ENCODE assay signal across 19 mouse cellular contexts in the genomic region with DNA sequence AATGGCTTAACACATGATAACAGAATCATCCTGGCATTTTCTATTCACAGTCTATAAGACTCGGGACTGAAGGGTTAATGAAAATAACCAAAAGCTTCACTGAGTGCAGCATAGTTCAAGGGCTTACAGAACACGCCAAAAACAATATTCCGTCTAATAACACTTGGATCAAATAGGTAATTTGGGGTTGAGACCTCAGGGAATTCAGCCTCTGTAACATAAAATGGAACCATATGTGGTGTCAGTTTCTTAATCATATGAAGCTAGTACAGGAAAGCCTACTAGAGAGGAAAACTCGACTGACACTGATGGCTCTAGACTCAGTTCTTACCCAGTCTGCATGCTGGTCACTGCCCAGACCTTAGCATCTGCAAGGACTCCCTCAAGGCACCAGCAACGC.
DNase-seq lines count a peak whose midpoint lies in the region; ATAC-seq and TF ChIP-seq lines count a peak whose summit lies in the region.
"Had no signal": no experiment of that assay in that cellular context is flagged by ENCODE, and none has a peak within 500 bp of the region (broad histone marks: within the 10 kb centered on the region; RNA-seq: fewer than 3 reads in every experiment).

No protein-coding gene starts in this region.

- H3K9me3 ChIP-seq in embryonic facial prominence, embryonic 11.5 days (replicated peaks; ENCODE audit: control insufficient read depth, low read length) = no peaks in the 10 kb centered on the region
- H3K9me3 ChIP-seq: heart, embryonic 15.5 days; liver, embryonic 12.5 days; midbrain, embryonic 15.5 days had no signal

- no peak for TF ChIP-seq CTCF in gastrocnemius, adult 2 months (IDR thresholded peaks at IDR 0.05)

- H3K27ac ChIP-seq in gastrocnemius, adult 2 months = peak overlapping the region; percentile 31; the same call in 1 of the 2 replicates
- H3K27ac ChIP-seq in embryonic facial prominence, embryonic 11.5 days (replicated peaks; ENCODE audit: low read depth, low read length) = no peak overlapping the region
- H3K27ac ChIP-seq: heart, embryonic 15.5 days; liver, embryonic 12.5 days; midbrain, embryonic 15.5 days had no signal

- WGBS in embryonic facial prominence, embryonic 11.5 days = 34% methylated on average over 5 of the region's 5 CpGs

- no peaks in the 10 kb centered on the region for H3K4me1 ChIP-seq in embryonic facial prominence, embryonic 11.5 days (ENCODE audit: control insufficient read depth, insufficient read depth, low read length)
- H3K4me1 ChIP-seq: heart, embryonic 15.5 days; liver, embryonic 12.5 days; megakaryocyte, embryonic 14.5 days; midbrain, embryonic 15.5 days had no signal

- intact Hi-C loops in gastrocnemius, adult 2 months (cut with DNase I) = no loop called here
- intact Hi-C loops in gastrocnemius, postnatal 14 days (cut with DNase I; ENCODE audit: low total_unique reads) = no loop called here

- ATAC-seq in embryonic facial prominence, embryonic 11.5 days (replicated peaks; ENCODE audit: insufficient number of reproducible peaks, low FRiP score, low TSS enrichment, low read depth) = peak; percentile 53; the same call in 1 of the 2 replicates
- ATAC-seq: liver, embryonic 12.5 days; midbrain, embryonic 15.5 days had no signal

- no peaks in the 10 kb centered on the region for H3K27me3 ChIP-seq in embryonic facial prominence, embryonic 11.5 days (ENCODE audit: control insufficient read depth, insufficient read depth, low read length)
- H3K27me3 ChIP-seq: heart, embryonic 15.5 days; liver, embryonic 12.5 days; megakaryocyte, embryonic 14.5 days; midbrain, embryonic 15.5 days had no signal

- no peak overlapping the region for H3K9ac ChIP-seq in embryonic facial prominence, embryonic 11.5 days (replicated peaks; ENCODE audit: low read length)
- H3K9ac ChIP-seq: heart, embryonic 15.5 days; liver, embryonic 12.5 days; midbrain, embryonic 15.5 days had no signal

- no peak overlapping the region for H3K4me3 ChIP-seq in gastrocnemius, adult 2 months
- no peak overlapping the region for H3K4me3 ChIP-seq in embryonic facial prominence, embryonic 11.5 days (ENCODE audit: low read depth, low read length)
- H3K4me3 ChIP-seq: heart, embryonic 15.5 days; liver, embryonic 12.5 days; megakaryocyte, embryonic 14.5 days; midbrain, embryonic 15.5 days had no signal

- no peaks in the 10 kb centered on the region for H3K36me3 ChIP-seq in embryonic facial prominence, embryonic 11.5 days (replicated peaks; ENCODE audit: control insufficient read depth, insufficient read depth, low read depth, low read length)
- H3K36me3 ChIP-seq: heart, embryonic 15.5 days; liver, embryonic 12.5 days; midbrain, embryonic 15.5 days had no signal

- no peak for DNase-seq in gastrocnemius, adult 2 months
- no peak for DNase-seq in gastrocnemius, postnatal 14 days
- DNase-seq in embryonic facial prominence, embryonic 11.5 days (ENCODE audit: low spot score) = peak; percentile 87
- DNase-seq in fibroblast of lung, adult 2 months (ENCODE audit: low read depth) = peak; percentile 26
- no peak for DNase-seq in thymus, postnatal 4 days
- no peak for DNase-seq in right cerebral cortex, postnatal 25 days
- DNase-seq in B cell, adult 2 months = no peak
- DNase-seq: cerebellum, adult 2 months; heart, adult 18-20 months; heart, postnatal 4 days; kidney, adult 18-20 months; kidney, postnatal 10 days; lung, adult 2 months; right cerebral cortex, postnatal 4 days; thymus, postnatal 14 days had no signal

- no peak overlapping the region for H3K4me2 ChIP-seq in embryonic facial prominence, embryonic 11.5 days (ENCODE audit: low read depth, low read length)
- H3K4me2 ChIP-seq: heart, embryonic 15.5 days; liver, embryonic 12.5 days; midbrain, embryonic 15.5 days had no signal

Comparison
In these comparisons a context has a peak if more than half of its experiments do, and no peak if none do; other contexts are left out.
1. DNase-seq: peak in embryonic facial prominence, embryonic 11.5 days (single experiment) and fibroblast of lung, adult 2 months (single experiment); none in gastrocnemius, adult 2 months (single experiment), gastrocnemius, postnatal 14 days (single experiment), thymus, postnatal 4 days (single experiment), right cerebral cortex, postnatal 25 days (single experiment) and B cell, adult 2 months (0 of 2).